Mouse (Mus musculus): ENCODE results near the gene Mab21l2. TPM values are rescaled to one million over a fixed set of nuclear protein-coding genes. Genes with fewer than 3 reads are reported as not detected.

Mab21l2 gene
- polyA plus RNA-seq, 1 experiment = not detected

- Histone ChIP-seq H3K4me1 (ENCODE audit: control insufficient read depth, insufficient read depth, low read length) (no peaks in the 10 kb centered on the region), H3K4me3 (ENCODE audit: low read depth, low read length) (no peak overlapping the region), H3K27me3 (ENCODE audit: control insufficient read depth, insufficient read depth, low read length, poor library complexity, severe bottlenecking) (no peaks in the 10 kb centered on the region), H3K9ac (ENCODE audit: low read depth, poor library complexity, severe bottlenecking) (no peak overlapping the region), H3K9me3 (replicated peaks; ENCODE audit: control insufficient read depth, insufficient read depth, low read length, poor library complexity, severe bottlenecking) (no peaks in the 10 kb centered on the region), H3K36me3 (ENCODE audit: control insufficient read depth, insufficient read depth, low read length, poor library complexity, severe bottlenecking) (no peaks in the 10 kb centered on the region), H3K27ac (ENCODE audit: insufficient read depth, low read length) (no peak overlapping the region)
- TF ChIP-seq CTCF (IDR thresholded peaks at IDR 0.05; ENCODE audit: low read depth, low read length) (no peak), EP300 (IDR thresholded peaks at IDR 0.05; ENCODE audit: insufficient read depth, low read depth, low read length) (no peak), POLR2A (IDR thresholded peaks at IDR 0.05; ENCODE audit: insufficient read depth, low read length) (no peak)
Measured at GRCm38 (mm10) chr3:86551011-86551728, 2.7 kb upstream of the Mab21l2 start.

DNA sequence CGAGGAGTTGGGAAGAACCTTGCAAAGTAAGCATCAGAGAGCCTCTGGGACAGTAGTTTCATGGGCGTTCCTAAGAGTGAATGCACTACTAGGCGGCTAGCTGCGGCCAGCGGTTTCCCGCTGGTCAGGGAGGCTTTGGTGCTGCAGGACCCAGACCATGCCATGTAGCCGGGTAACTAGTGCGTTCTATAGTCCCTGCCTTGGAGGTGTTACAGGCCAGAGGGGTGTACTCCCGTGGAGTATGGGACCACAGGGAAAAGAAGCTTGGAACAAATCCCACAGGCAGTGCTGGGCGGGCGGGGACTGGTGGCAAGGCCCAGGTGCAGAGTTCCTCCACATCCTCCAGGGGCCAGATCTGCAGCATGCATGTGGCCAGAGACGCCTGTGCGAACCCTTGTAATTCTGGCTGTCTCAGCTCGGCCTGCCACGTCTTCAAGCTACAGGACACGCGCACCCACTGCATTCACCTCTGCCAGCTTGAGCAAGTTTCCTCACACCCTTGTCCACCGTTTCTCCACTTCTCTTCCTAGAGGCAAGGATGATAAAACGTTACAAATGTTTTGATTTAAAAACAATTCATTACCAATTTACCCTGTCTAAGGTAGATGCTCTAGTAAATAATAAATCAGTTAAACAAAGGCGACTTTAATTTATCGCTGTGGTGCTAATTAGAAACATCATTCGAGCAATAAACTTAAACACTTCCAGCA is 2.0 kb upstream of the Mab21l2 start:
- Histone ChIP-seq H3K4me1 (ENCODE audit: control insufficient read depth, insufficient read depth, low read length) (no peaks in the 10 kb centered on the region), H3K27ac (ENCODE audit: insufficient read depth, low read length) (no peak overlapping the region), H3K36me3 (ENCODE audit: control insufficient read depth, insufficient read depth, low read length, poor library complexity, severe bottlenecking) (no peaks in the 10 kb centered on the region), H3K4me3 (ENCODE audit: low read depth, low read length) (peak overlapping the region; percentile 38), H3K27me3 (ENCODE audit: control insufficient read depth, insufficient read depth, low read length, poor library complexity, severe bottlenecking) (0 out of 2 replicates have a peak, but pooled peaks cover 2% of the 10 kb centered on the region), H3K9me3 (replicated peaks; ENCODE audit: control insufficient read depth, insufficient read depth, low read length, poor library complexity, severe bottlenecking) (no peaks in the 10 kb centered on the region), H3K9ac (ENCODE audit: low read depth, poor library complexity, severe bottlenecking) (no peak overlapping the region; the same call in 1 of the 2 replicates)
- TF ChIP-seq CTCF (IDR thresholded peaks at IDR 0.05; ENCODE audit: low read depth, low read length) (no peak), EP300 (IDR thresholded peaks at IDR 0.05; ENCODE audit: insufficient read depth, low read depth, low read length) (no peak)

GRCm38 (mm10) chr3:86547251-86547791 is 1.1 kb downstream of the Mab21l2 start:
- Histone ChIP-seq H3K27me3 (ENCODE audit: control insufficient read depth, insufficient read depth, low read length, poor library complexity, severe bottlenecking) (0 out of 2 replicates have a peak, but pooled peaks cover 2% of the 10 kb centered on the region), H3K9me3 (replicated peaks; ENCODE audit: control insufficient read depth, insufficient read depth, low read length, poor library complexity, severe bottlenecking) (no peaks in the 10 kb centered on the region), H3K9ac (ENCODE audit: low read depth, poor library complexity, severe bottlenecking) (peak overlapping the region; percentile 5), H3K4me1 (ENCODE audit: control insufficient read depth, insufficient read depth, low read length) (no peaks in the 10 kb centered on the region), H3K27ac (ENCODE audit: insufficient read depth, low read length) (no peak overlapping the region), H3K36me3 (ENCODE audit: control insufficient read depth, insufficient read depth, low read length, poor library complexity, severe bottlenecking) (no peaks in the 10 kb centered on the region), H3K4me3 (ENCODE audit: low read depth, low read length) (peak overlapping the region; percentile 53)
- TF ChIP-seq POLR2A (IDR thresholded peaks at IDR 0.05; ENCODE audit: insufficient read depth, low read length) (no peak), CTCF (IDR thresholded peaks at IDR 0.05; ENCODE audit: low read depth, low read length) (no peak), EP300 (IDR thresholded peaks at IDR 0.05; ENCODE audit: insufficient read depth, low read depth, low read length) (no peak)

- H3K9me3 ChIP-seq (replicated peaks; ENCODE audit: control insufficient read depth, insufficient read depth, low read length, poor library complexity, severe bottlenecking) = no peaks in the 10 kb centered on the region
- H3K27me3 ChIP-seq (ENCODE audit: control insufficient read depth, insufficient read depth, low read length, poor library complexity, severe bottlenecking) = 0 out of 2 replicates have a peak, but pooled peaks cover 2% of the 10 kb centered on the region
- H3K27ac ChIP-seq (ENCODE audit: insufficient read depth, low read length) = no peak overlapping the region
- H3K9ac ChIP-seq (ENCODE audit: low read depth, poor library complexity, severe bottlenecking) = peak overlapping the region; percentile 5; the same call in 1 of the 2 replicates
- H3K4me3 ChIP-seq (ENCODE audit: low read depth, low read length) = peak overlapping the region; percentile 53
- H3K36me3 ChIP-seq (ENCODE audit: control insufficient read depth, insufficient read depth, low read length, poor library complexity, severe bottlenecking) = no peaks in the 10 kb centered on the region
- no peaks in the 10 kb centered on the region for H3K4me1 ChIP-seq (ENCODE audit: control insufficient read depth, insufficient read depth, low read length)
- no peak for TF ChIP-seq EP300 (IDR thresholded peaks at IDR 0.05; ENCODE audit: insufficient read depth, low read depth, low read length)
- no peak for TF ChIP-seq CTCF (IDR thresholded peaks at IDR 0.05; ENCODE audit: low read depth, low read length)
- no peak for TF ChIP-seq POLR2A (IDR thresholded peaks at IDR 0.05; ENCODE audit: insufficient read depth, low read length)
Measured at GRCm38 (mm10) chr3:86546471-86547250, 1.8 kb downstream of the Mab21l2 start.

DNA sequence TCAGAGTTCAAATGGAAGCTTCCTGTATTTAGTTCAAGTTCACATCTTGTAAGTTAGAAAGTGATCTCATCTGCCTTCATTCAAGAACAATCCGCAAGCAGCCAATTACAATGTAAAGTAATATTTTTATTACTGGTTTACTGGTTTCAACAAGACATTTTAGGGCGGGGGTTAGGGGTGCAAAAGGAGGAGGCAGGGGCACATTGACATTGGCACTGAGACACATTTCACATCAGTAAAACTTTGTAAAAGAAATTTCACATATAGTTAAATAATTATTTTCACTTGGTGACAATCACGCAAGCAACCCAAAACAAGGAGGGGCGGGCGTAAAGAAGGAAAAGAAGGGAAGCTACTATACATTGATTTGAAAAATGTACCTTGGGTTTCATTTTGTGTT is 2.5 kb downstream of the Mab21l2 start:
- TF ChIP-seq CTCF (IDR thresholded peaks at IDR 0.05; ENCODE audit: low read depth, low read length) = no peak
- TF ChIP-seq EP300 (IDR thresholded peaks at IDR 0.05; ENCODE audit: insufficient read depth, low read depth, low read length) = no peak
- TF ChIP-seq POLR2A (IDR thresholded peaks at IDR 0.05; ENCODE audit: insufficient read depth, low read length) = no peak
- H3K36me3 ChIP-seq (ENCODE audit: control insufficient read depth, insufficient read depth, low read length, poor library complexity, severe bottlenecking) = no peaks in the 10 kb centered on the region
- H3K27ac ChIP-seq (ENCODE audit: insufficient read depth, low read length) = no peak overlapping the region
- no peaks in the 10 kb centered on the region for H3K4me1 ChIP-seq (ENCODE audit: control insufficient read depth, insufficient read depth, low read length)
- 0 out of 2 replicates have a peak, but pooled peaks cover 2% of the 10 kb centered on the region for H3K27me3 ChIP-seq (ENCODE audit: control insufficient read depth, insufficient read depth, low read length, poor library complexity, severe bottlenecking)
- no peaks in the 10 kb centered on the region for H3K9me3 ChIP-seq (replicated peaks; ENCODE audit: control insufficient read depth, insufficient read depth, low read length, poor library complexity, severe bottlenecking)
- H3K9ac ChIP-seq (ENCODE audit: low read depth, poor library complexity, severe bottlenecking) = no peak overlapping the region
- H3K4me3 ChIP-seq (ENCODE audit: low read depth, low read length) = no peak overlapping the region
